Mouse (Mus musculus): ENCODE data around the gene Syne3. TPM values are rescaled to one million over a fixed set of nuclear protein-coding genes. Genes with fewer than 3 reads are reported as not detected.

Syne3 gene
- total RNA-seq, 4 experiments from 2014 or later, result 2.0 to 3.0 (median 2.8) TPM

DNA sequence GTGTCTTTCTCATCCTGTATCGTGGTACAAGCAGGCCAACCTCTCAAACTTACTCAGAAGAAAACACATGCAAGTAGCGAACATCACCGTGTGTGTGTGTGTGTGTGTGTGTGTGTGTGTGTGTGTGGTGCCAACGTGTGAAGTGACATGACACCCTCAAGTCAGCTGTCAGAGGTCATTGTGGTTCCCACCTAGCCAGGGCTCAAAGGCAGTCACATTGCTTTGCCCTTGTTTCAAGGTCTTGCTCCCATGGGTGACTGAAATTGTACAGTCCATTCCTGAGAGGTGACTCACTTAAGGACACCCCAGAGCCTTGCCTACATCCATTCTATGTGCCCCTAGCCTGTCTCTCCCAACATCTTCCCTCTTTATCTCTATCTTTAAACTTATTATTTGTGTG lies 40.0 kb downstream of the Syne3 start:
- no peak for DNase-seq (ENCODE audit: low spot score in 2 of 2)

DNA sequence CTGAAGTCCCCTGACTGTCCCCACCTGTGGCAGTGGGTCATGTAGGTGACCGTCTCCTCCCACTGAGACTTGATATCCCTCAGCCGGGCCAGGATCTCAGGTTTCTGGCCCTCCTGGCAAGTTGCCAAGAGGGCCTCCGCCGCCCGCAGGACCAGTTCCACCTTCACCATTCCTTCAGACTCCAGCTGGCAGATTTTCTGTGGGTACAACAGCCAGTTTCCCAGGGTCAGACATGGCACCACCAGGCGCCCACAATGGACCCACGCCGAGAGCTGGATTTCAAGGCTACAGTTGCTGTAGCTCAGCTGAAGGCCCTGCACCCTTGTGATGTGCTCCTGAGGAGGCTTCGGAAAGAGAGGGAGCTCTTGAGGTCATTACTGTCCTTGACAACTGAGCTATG lies 40.4 kb downstream of the Syne3 start:
- DNase-seq (ENCODE audit: low spot score in 2 of 2), result no peak

DNA sequence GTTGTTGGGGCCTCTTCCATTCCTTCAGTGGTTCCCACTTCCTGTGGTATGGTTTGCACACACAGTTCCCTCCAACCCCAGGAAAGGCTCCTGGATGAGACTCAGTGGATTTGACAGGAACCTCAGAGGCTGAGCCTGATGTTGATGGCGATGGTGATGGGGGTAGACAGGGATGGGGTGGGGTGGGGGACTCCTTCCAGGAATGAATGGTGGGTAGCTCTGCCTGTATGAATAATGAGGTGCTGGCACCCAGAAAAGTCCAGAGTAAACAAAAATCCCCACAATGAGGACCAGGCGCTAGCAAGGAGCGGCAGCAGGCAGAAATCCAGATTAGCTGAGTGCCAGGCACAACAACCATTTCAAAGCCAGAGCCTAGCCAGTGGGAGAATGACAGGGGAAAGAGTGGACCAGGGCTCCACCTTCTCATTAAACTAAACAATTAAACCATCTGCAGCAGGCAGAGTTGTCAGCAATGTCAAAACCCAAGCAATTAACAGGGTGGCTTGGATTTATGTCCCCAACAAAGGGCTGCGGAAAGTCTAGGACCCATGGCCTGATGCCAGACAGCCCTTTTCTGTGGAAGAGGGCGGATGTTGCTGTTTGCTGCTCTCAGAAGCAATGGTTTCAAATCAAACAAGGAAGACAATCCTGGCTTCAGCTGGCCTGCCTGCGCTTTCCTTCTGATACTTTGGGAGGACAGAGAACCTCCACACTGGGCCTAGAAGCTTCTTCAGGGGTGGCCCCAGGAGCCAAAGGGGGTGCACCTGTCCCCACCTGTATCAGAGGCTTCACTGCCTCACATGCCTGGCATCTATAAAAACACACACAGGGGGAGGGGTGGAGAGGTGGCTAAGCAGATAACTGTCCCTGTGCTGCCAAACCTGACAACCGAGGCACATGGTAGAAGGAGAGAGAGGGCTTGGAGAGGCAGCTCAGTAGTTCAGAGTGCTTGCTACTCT lies 44.4 kb downstream of the Syne3 start:
- no peak for DNase-seq (ENCODE audit: low spot score in 2 of 2)

DNA sequence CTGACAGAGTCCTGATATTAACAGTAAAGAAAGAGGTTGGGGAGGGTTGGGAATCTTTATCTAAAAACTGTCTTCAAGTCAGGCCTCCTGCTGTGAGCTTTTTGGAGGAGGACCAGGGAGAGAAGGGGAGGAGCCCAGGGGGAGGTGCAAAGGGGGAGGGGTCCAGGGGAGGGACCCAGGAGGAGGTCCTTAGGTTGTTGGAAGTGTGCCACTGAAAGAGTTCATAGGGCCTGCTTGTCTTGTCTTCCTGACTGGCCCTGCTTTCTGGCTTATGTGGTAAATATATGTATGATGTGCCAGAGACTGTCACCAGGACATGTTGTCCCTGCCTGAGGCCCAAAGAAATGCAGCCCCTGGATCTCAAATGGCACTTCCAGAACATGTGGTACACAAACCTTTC lies 49.2 kb downstream of the Syne3 start:
- DNase-seq (ENCODE audit: low spot score in 2 of 2), result no peak

DNA sequence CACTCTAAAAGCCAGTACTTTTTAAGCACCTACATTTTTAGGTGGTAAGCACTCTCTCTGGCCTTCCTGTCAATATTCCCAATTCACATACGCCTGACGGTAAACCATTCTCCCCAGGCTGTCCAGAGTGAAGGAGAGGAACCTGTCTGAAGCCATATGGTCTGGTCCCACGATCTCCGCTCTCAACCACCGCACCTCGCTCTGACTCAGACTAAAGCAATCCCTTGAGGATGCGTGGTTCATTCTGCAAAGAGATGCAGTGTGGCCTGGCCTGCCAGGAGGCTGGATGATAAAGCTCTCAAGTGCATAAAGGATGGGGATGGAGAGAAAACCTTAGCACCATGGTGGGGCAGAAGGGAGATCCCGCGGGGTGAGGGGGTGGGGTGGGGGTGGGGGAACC lies 49.6 kb downstream of the Syne3 start:
- no peak for DNase-seq (ENCODE audit: low spot score in 2 of 2)

DNA sequence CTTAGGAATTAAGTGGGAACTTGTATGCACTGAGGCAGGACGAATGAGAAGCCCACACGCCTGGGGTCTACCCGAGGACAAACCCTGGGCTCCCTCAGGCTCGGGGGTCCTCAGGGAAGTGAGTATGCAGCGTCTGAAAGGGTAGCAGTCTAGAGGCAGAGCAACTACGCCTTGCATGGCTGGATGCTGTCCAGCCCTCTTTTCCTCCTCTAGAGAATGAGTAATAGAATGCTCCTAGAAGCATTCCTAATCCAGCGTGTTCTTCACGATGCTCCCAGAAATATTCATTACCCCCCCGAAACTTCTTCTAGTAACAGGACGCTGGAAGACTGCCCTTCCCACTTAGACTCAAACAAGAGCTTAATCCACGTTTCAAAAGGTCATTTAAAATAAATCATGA lies 51.3 kb downstream of the Syne3 start:
- DNase-seq (ENCODE audit: low spot score in 2 of 2), result no peak

DNA sequence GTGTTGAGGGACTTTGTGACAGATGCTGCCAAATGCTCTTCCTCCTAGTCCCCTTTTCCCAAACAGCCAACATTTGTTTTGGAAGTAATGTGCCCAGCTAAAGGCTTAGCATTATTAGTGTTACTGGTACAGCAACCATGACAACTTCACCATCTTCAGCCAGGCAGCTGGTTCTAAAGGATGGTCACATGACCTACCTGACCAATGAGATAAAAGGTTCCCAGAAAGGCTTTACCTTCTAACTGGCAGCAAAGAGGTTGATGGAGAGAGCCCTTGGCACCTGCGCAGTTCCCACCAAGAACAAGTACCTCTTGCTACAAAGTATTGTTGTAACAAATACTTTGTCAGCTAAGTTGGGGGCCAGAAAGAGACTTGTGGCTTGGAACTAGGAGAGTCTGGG lies 52.4 kb downstream of the Syne3 start:
- no peak for DNase-seq (ENCODE audit: low spot score in 2 of 2)

DNA sequence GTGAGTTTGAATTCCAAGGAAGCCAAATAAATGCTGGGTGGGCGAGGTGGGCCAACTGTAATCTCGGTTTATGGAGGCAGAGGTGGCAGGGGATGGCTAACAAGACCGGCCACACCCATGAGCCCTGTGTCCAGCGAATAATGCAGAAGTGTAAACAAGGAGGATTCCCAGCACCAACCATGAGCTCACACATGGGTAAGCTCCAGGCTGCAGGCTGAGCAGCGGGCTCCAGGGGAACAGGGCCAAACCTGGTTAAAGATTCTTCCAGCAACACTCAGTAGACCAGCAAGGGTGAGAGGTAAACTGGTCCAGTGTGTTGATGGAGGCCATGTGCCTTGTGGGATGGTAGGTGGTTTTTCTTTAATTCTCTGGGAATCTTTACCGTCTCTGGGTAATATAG lies 53.2 kb downstream of the Syne3 start:
- DNase-seq (ENCODE audit: low spot score in 2 of 2), result no peak

DNA sequence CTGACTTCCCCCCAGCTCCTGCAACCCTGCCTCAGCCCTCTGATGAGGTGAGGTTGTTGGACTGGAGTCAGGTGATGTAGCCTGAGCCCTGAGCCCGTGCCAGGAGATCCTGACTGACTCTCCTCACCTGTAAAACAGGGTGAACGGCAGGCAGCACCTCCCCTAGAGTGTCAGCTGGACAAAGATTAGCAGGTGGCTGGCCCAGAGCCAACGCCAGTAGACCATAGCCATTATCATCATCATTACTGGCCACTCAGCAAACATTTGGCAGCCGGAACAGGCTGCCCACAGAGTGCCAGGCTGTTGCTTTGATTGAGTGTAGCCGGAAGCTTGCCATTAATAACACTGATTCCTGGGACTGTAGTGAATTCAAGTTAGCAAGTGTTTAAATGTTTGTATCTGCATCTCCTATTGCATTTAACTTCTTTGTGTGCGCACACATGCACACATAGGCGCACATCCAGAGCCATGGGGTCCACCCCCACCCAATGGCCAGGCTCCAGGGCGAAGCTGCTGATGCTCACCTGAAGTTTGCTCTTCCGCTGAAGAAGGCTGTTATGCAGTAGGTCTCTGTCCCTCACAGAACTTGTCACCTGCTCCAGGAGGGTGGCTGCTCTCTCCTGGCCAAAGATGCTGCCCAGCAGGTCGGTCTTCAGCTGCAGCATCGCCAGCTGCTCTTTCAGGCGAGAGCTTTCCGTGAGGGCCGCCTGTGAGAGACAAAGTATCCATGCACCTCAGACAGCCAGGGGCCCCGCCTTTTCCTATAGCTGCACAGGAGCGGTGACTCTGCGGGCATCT lies 54.4 kb downstream of the Syne3 start:
- DNase-seq (ENCODE audit: low spot score in 2 of 2), result no peak

DNA sequence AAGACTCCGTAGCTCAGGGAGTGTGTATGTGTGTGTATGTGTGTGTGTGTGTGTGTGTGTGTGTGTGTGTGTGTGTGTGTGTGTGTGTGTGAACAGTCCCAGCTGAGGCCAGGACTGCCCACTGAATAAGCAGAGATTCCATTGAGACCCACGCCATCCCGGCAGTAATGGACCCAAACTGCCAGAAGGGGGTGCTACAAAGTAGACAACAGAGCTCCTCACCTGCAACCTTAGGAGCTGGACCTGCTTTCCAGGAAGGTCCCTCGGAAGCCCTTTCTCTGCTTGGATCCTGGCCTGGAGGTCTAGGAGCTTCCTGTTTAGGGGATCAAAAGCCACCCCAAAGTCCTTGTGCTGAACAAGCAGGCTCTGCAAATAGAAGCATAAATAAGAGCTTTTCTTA lies 55.7 kb downstream of the Syne3 start:
- no peak for DNase-seq (ENCODE audit: low spot score in 2 of 2)

DNA sequence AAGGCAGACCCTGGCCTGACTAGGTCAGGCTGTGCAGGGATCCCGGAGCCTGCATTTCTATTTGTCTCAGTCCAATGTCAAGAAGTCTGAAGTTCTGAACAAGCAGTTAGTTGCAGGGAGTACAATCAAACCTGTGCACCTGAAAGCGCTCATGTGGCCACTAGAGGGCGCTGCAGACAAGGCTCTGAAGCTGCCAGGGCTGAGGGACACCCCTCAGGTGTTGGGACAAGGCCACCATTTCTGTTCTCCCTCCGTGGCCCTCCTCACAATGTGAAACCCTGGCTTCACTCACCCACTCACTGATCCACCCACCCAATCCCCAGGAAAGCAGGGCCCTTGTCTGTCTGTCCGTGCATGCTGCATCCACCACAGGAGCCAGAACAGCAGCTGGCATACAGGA lies 57.2 kb downstream of the Syne3 start:
- peak in 1 of 2 experiments; percentile 58 for DNase-seq (ENCODE audit: low spot score in 2 of 2)

DNA sequence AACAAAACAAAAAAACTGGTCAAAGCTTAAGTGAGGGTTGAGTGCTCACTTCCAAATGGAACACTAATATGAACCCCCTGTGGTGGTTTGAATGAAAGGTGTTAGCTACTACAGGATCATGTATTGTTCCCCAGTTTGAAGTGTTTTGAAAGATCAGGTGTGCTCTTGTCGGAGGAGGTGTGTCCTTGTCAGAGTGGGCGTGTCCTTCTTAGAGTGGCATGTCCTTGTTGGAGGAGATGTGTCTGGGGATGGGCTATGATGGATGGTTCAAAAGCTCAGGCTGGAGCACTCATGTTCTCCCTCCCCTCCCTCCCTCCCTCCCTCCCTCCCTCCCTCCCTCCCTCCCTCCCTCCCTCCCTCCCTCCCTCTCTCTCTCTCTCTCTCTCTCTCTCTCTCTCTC lies 61.7 kb downstream of the Syne3 start:
- no peak for DNase-seq (ENCODE audit: low spot score in 2 of 2)

DNA sequence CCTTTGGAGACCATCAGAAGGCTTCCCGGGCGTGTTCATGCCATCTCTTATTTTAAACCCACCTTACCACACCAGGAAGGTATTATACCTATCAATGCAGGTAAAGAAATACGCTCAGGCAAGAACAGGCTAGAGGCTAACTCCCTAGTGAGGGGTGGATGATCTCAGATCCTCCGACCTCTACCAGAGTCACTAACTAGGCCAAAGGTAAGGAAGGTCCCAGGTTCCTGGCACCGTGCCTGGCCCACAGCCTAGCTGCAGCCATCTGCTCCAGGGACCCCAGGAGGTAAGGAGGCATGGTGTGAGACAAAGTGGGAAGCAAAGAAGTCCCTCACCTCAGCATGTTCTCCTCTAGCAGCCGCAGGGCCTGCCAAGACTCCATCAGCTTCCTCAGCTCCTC lies 63.4 kb downstream of the Syne3 start:
- no peak for DNase-seq (ENCODE audit: low spot score in 2 of 2)

DNA sequence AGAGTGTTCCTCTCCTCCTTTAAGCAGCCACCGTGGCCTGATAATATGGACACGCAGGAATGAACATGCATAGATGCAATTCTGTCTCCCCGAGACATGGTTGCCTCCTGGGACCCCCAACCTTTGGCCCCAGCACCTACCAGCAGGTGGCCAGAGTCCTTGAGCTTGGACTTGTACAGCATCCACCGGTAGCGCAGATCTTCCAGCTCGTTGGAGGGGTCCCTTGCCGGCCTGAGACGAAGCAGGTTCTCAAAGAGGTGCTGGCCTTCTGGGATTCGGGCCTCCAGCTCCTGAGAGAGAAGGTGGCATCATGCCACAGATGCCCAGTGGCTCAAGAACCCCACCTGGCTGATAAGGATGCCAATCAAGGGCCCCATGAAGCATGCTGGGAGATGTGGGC lies 69.1 kb downstream of the Syne3 start:
- DNase-seq (ENCODE audit: low spot score in 2 of 2), result no peak

DNA sequence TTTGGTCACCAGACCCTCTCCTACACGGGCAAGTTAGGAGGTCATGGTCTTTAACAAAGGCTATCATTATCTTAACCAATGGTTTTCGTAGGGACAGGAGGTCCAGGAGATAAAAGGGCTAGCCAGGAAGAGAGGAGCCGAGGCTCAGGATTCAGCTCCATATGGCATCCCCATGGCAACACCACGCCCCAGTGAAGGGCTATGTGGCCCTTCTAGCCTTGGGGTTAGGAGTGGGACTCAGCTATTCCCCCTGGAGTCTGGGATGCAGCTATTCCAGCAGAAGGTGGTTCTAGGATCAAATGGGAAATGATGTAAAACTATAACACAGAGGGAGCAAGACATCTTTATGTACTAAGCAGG lies 69.6 kb downstream of the Syne3 start:
- DNase-seq (ENCODE audit: low spot score in 2 of 2), result no peak

DNA sequence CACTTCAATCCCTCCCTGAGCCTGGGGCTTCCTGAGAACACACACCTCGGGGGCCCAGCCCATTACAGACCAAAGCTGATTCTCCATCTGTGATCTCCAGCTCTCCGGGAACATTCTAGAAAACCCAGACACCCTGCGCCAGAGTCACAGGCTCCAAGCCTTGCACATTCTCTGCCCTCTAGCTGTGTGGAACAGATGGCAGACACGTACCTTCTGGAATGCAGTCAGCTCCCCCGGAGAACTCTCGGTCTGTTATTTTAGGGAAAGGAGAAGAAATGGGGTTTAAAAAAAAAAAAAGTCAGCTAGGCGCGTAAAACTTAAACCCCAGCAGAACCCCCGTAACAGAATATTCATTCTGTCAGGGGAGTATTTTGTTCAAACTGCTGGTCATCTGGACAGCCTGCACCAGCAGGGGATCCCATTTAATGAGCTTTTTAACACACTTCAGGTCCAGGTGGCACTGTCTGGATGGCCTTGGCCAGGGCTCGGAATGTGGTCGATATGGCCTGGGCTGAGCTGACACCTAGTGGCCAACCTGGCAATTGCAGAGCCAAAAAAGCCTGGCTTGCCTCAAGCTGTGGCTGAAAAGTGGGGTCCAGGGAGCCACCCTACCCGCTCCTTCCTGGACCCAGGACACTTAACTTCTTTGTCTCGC lies 70.1 kb downstream of the Syne3 start:
- peak; percentile 55 to 90 for DNase-seq (ENCODE audit: low spot score in 2 of 2)

DNA sequence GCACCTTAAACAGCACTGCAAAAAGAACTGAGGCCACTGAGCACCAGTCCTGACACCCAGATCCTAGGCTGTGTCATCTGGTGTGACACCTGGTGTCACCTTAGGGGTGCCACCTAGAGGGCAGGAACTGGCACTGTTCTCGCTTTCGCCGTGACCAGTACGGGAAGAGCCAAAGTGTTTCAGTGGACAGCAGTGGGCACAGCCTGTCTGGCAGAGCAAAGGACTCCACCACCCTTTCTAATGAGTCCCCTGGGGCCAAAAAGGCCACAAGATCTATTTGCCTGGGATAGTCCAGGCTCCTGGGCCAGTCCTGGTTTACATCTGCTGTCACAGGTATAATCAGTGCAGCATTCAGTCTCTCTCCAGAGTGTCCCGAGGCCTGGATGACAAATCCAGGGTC lies 70.7 kb downstream of the Syne3 start:
- no peak for DNase-seq (ENCODE audit: low spot score in 2 of 2)

DNA sequence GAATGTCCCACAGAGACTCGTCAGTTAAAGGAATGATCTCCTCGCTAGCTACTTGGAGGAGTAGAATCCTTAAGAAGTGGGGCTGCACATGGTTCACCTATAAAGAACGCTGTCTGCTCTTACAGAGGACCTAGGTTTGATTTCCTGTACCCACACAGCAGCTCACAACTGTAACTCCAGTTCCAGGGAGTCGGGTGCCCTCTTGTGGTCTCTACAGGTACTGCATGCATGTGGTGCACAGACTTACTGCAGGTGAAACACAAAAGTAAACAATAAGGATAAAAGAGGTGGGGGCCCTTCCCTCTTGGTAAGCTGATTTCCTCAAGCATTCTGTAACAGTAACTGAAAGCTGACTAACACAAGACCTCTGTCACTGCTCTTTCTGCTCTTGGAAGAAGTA lies 73.4 kb downstream of the Syne3 start:
- no peak for DNase-seq (ENCODE audit: low spot score in 2 of 2)

DNA sequence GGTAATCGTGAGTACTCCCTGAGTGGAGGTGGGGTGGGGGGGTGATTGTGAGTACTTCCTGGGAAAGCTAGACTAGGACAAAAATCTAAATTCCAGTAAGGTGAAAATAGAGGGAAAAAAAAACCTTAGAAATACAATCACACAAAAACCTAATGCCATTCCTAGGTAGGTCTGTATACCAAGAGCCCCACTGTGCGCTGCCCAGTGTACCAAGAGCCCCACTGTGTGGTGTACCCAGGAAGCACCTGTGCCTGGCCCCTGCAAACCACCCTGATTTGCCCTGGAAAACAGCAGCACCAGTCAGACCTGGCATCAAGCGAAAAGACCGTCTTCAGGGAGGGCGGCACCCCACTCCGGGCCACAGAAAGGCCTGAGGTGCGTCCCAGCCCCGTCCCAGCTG lies 74.5 kb downstream of the Syne3 start:
- DNase-seq (ENCODE audit: low spot score in 2 of 2), result no peak

DNA sequence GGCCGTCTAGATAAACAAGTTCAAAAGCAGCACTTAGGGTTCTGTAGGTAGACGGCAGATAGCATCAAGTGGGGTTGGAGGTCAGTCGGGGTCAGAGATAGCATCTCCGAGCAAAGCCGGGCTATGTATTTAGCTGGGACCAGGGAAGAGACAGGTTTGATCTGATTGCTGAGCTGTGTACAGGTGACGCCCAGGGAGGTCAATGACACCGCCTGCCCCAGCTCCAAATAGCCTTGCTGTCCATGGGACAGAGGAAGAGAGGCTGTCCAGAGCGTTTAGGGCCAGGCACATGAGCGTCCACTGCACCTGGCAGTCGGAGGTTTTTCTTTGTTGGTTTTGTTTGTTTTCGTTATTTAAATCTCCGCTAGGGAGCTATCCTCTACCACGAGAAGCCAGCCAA lies 75.8 kb downstream of the Syne3 start:
- DNase-seq (ENCODE audit: low spot score in 2 of 2), result no peak

DNA sequence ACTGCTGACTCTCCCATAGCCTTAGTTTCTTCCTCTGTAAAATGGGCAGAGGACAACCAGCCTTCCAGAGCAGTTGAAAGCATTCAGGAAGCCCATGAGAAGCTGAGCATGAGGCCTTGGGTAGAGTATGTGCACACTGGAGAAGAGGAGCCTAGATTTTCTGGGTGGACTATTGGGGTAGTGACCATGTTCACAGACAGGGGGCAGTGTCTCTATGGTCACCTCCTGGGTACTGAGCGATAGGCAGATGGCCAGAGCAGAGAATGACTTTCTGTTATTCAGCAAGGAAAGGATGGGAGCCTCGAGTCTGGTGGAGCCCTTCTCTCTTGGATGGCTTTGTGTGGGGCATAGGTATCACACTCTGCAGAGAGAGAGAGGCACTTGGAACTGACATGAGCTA lies 76.4 kb downstream of the Syne3 start:
- no peak for DNase-seq (ENCODE audit: low spot score in 2 of 2)

DNA sequence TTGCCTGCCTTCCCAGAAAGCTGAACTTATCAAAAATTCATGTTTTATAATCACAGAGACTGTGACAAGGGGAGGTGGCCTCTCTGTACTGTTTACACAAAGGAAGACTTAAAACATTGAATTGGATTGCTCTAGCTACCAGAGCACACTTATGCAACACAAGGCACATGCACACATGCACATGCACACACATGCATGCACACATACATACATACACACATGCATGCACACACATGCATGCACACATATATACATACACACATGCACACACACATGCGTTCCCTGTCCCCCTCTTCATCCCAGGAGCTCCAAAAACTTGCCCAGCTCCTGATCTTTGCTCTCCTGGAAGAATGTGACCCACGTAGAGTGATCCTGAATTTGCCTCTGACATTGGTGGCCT lies 83.8 kb downstream of the Syne3 start:
- no peak for DNase-seq (ENCODE audit: low spot score in 2 of 2)

Measured in left cerebral cortex, adult 8-10 months (tissue).